Mouse (Mus musculus) liver, adult 2 months (tissue): Measurements from ENCODE around the gene Gm49486.

Source experiments
- CTCF ChIP-seq: fragments of 200-500 bp; IDR thresholded peaks from 2 replicates; pipeline ENCODE4 v1.5.1; 2011; ENCODE audit warnings: low read depth, low read length, control low read depth
- POLR2A ChIP-seq: fragments of 200-500 bp; IDR thresholded peaks from 2 replicates; pipeline ENCODE4 v1.6.1; 2011; ENCODE audit warnings: low read length, control low read depth; ENCODE audit not compliant: insufficient read depth; ENCODE audit errors: extremely low read depth

GRCm38 (mm10) chr15:79303725-79304124, 74.5 kb downstream of the Gm49486 start:
- TF ChIP-seq POLR2A (no peak), CTCF (no peak)
